Mouse (Mus musculus): ENCODE results near the gene Megf6.

Megf6 gene

GRCm38 (mm10) chr4:154249316-154249715 is 78.8 kb downstream of the Megf6 start:
- no peak for DNase-seq (ENCODE audit: low read depth, low spot score)

GRCm38 (mm10) chr4:154252537-154253255 is 82.2 kb downstream of the Megf6 start:
- DNase-seq (ENCODE audit: low read depth, low spot score), result no peak

GRCm38 (mm10) chr4:154260755-154261154 is 90.2 kb downstream of the Megf6 start:
- no peak for DNase-seq (ENCODE audit: low read depth, low spot score)

GRCm38 (mm10) chr4:154262071-154262470 is 91.5 kb downstream of the Megf6 start:
- DNase-seq (ENCODE audit: low read depth, low spot score), result peak; percentile 58

- no peak for DNase-seq (ENCODE audit: low read depth, low spot score)
Measured at GRCm38 (mm10) chr4:154267511-154267910, 97.0 kb downstream of the Megf6 start.

GRCm38 (mm10) chr4:154269520-154269919 is 99.0 kb downstream of the Megf6 start:
- no peak for DNase-seq (ENCODE audit: low read depth, low spot score)

GRCm38 (mm10) chr4:154273000-154273399 is 102.5 kb downstream of the Megf6 start:
- peak; percentile 85 for DNase-seq (ENCODE audit: low read depth, low spot score)

- no peak for DNase-seq (ENCODE audit: low read depth, low spot score)
Measured at GRCm38 (mm10) chr4:154279481-154279880, 109.0 kb downstream of the Megf6 start.

GRCm38 (mm10) chr4:154283671-154284070 is 113.1 kb downstream of the Megf6 start:
- DNase-seq (ENCODE audit: low read depth, low spot score), result no peak

- peak; percentile 55 for DNase-seq (ENCODE audit: low read depth, low spot score)
Measured at GRCm38 (mm10) chr4:154293735-154294201, 123.2 kb downstream of the Megf6 start.

GRCm38 (mm10) chr4:154294262-154294731 is 123.8 kb downstream of the Megf6 start:
- DNase-seq (ENCODE audit: low read depth, low spot score), result peak; percentile 41

- DNase-seq (ENCODE audit: low read depth, low spot score), result no peak
Measured at GRCm38 (mm10) chr4:154297761-154298160, 127.2 kb downstream of the Megf6 start.

- no peak for DNase-seq (ENCODE audit: low read depth, low spot score)
Measured at GRCm38 (mm10) chr4:154299541-154300271, 129.2 kb downstream of the Megf6 start.

GRCm38 (mm10) chr4:154301466-154301881 is 130.9 kb downstream of the Megf6 start, which contains the start of gene Arhgef16:
Gene Arhgef16 (minus strand): TSS chr4:154301676.
- DNase-seq (ENCODE audit: low read depth, low spot score), result peak; percentile 74

- no peak for DNase-seq (ENCODE audit: low read depth, low spot score)
Measured at GRCm38 (mm10) chr4:154309131-154309530, 138.6 kb downstream of the Megf6 start.

GRCm38 (mm10) chr4:154310576-154311262 is 140.2 kb downstream of the Megf6 start:
- no peak for DNase-seq (ENCODE audit: low read depth, low spot score)

- DNase-seq (ENCODE audit: low read depth, low spot score), result no peak
Measured at GRCm38 (mm10) chr4:154312143-154312812, 141.7 kb downstream of the Megf6 start.

GRCm38 (mm10) chr4:154312935-154313621 is 142.5 kb downstream of the Megf6 start:
- no peak for DNase-seq (ENCODE audit: low read depth, low spot score)

GRCm38 (mm10) chr4:154313622-154313967 is 143.1 kb downstream of the Megf6 start:
- DNase-seq (ENCODE audit: low read depth, low spot score), result no peak
